Mouse (Mus musculus) cerebellum, adult 9-10 months (tissue): ENCODE data around the gene Olfr733.

Source experiments
- DNase-seq: peaks from one replicate; pipeline ENCODE4 v3.0.0; 2022

Gene Olfr733

GRCm38 (mm10) chr14:50301422-50301821 lies at the start of gene Olfr733:
Gene Olfr733, minus strand, starts transcription at chr14:50301522.
- no peak for DNase-seq

- DNase-seq, result no peak
These were observed 47.5 kb upstream of the Olfr733 start, which contains the start of gene Olfr735 for GRCm38 (mm10) chr14:50348796-50349195. Gene Olfr735, minus strand, starts transcription at chr14:50348872.

- no peak for DNase-seq
These were observed 25.3 kb upstream of the Olfr733 start, which contains the start of gene Olfr734 for GRCm38 (mm10) chr14:50326661-50327060. Gene Olfr734, minus strand, starts transcription at chr14:50326761.

GRCm38 (mm10) chr14:50284106-50284505 lies 17.2 kb downstream of the Olfr733 start, which contains the start of gene Olfr732:
Gene Olfr732, minus strand, starts transcription at chr14:50284206.
- DNase-seq, result no peak
